Mouse (Mus musculus) intestine, postnatal 0 days (tissue): Measurements from ENCODE around the gene Magi1. TPM values are rescaled to one million over a fixed set of nuclear protein-coding genes. Genes with fewer than 3 reads are reported as not detected.

ENCODE experiments used
- ATAC-seq: fragments of 200-750 bp; cut with Nextera tagmentation; 2 replicates; pipeline ENCODE4 v1.8.0; 2017; ENCODE audit warnings: mild to moderate bottlenecking, moderate TSS enrichment, moderate library complexity
- H3K27ac ChIP-seq: fragments of 300-500 bp; sonication (generic); 2 replicates; pipeline ENCODE4 v1.5.1; 2014; ENCODE audit warnings: mild to moderate bottlenecking, low read depth, low read length, moderate library complexity
- H3K27me3 ChIP-seq: fragments of 300-500 bp; sonication (generic); replicated peaks from 2 replicates; pipeline ENCODE4 v1.6.1; 2014; ENCODE audit warnings: low read length, mixed read lengths; ENCODE audit not compliant: control insufficient read depth, insufficient read depth
- H3K36me3 ChIP-seq: fragments of 300-500 bp; sonication (generic); 2 replicates; pipeline ENCODE4 v1.6.1; 2014; ENCODE audit warnings: mild to moderate bottlenecking, moderate library complexity; ENCODE audit not compliant: control insufficient read depth, insufficient read depth
- H3K4me1 ChIP-seq: fragments of 300-500 bp; sonication (generic); replicated peaks from 2 replicates; pipeline ENCODE4 v1.6.1; 2014; ENCODE audit warnings: antibody characterized with exemption, low read length, mixed read lengths; ENCODE audit not compliant: control insufficient read depth, insufficient read depth
- H3K4me2 ChIP-seq: fragments of 300-500 bp; sonication (generic); replicated peaks from 2 replicates; pipeline ENCODE4 v1.6.1; 2014; ENCODE audit warnings: low read depth, mild to moderate bottlenecking, moderate library complexity
- H3K4me3 ChIP-seq: fragments of 300-500 bp; sonication (generic); 2 replicates; pipeline ENCODE4 v1.5.1; 2014; ENCODE audit warnings: low read depth, low read length
- H3K9ac ChIP-seq: fragments of 300-500 bp; sonication (generic); 2 replicates; pipeline ENCODE4 v1.6.1; 2014; ENCODE audit warnings: mild to moderate bottlenecking, low read depth, low read length
- H3K9me3 ChIP-seq: fragments of 300-500 bp; sonication (generic); 2 replicates; pipeline ENCODE4 v1.6.1; 2016; ENCODE audit warnings: mixed run types; ENCODE audit not compliant: control insufficient read depth
- CTCF ChIP-seq: sonication (generic); IDR thresholded peaks from 2 replicates; pipeline ENCODE4 v1.5.1; 2016; ENCODE audit warnings: low read depth, mild to moderate bottlenecking, control low read depth, antibody characterized with exemption, moderate library complexity
- WGBS: fragments of 180-500 bp; shearing (Covaris S2); extraction: QIAGEN DNeasy Blood & Tissue Kit; methylation state at CpG from one replicate; pipeline ENCODE4 v1.1.7; 2014; 5-methylcytosine and 5-hydroxymethylcytosine counted together
- polyA plus RNA-seq: library from polyadenylated mRNA; unstranded; fragments of >200 nt; fragmentation: Nextera tagmentation; extraction: Ambion mirVana; gene quantifications from 2 replicates; pipeline ENCODE4 v1.2.1, GENCODE M21; 2015

Gene Magi1
- polyA plus RNA-seq, 1 experiment from 2014 or later: 4.2 TPM

- Histone ChIP-seq H3K4me1 (0 out of 2 replicates have a peak, but pooled peaks cover 2% of the 10 kb centered on the region), H3K4me2 (no peak overlapping the region), H3K4me3 (no peak overlapping the region), H3K27me3 (no peaks in the 10 kb centered on the region), H3K9me3 (no peaks in the 10 kb centered on the region), H3K27ac (no peak overlapping the region), H3K9ac (no peak overlapping the region), H3K36me3 (no peaks in the 10 kb centered on the region)
- 59% methylated on average over 7 of the region's 7 CpGs for WGBS
- no peak for ATAC-seq
- no peak for TF ChIP-seq CTCF
These were observed 240.3 kb downstream of the Magi1 start for GRCm38 (mm10) chr6:94043461-94043860.

- H3K27ac ChIP-seq: no peak overlapping the region
- no peak for ATAC-seq
- no peaks in the 10 kb centered on the region for H3K36me3 ChIP-seq
- no peak overlapping the region for H3K4me2 ChIP-seq
- no peaks in the 10 kb centered on the region for H3K27me3 ChIP-seq
- no peaks in the 10 kb centered on the region for H3K9me3 ChIP-seq
- H3K4me3 ChIP-seq: no peak overlapping the region
- WGBS: 63% methylated on average over 2 of the region's 2 CpGs
- H3K9ac ChIP-seq: no peak overlapping the region
- TF ChIP-seq CTCF: peak; percentile 80
- H3K4me1 ChIP-seq: 0 out of 2 replicates have a peak, but pooled peaks cover 2% of the 10 kb centered on the region
These were observed 243.6 kb downstream of the Magi1 start for GRCm38 (mm10) chr6:94040093-94040492.

- H3K36me3 ChIP-seq: no peaks in the 10 kb centered on the region
- peak; percentile 63 for TF ChIP-seq CTCF
- H3K4me3 ChIP-seq: no peak overlapping the region
- no peak for ATAC-seq
- no peak overlapping the region for H3K9ac ChIP-seq
- no peaks in the 10 kb centered on the region for H3K27me3 ChIP-seq
- no peak overlapping the region for H3K27ac ChIP-seq
- H3K4me2 ChIP-seq: no peak overlapping the region
- WGBS: 95% methylated on average over 3 of the region's 3 CpGs
- H3K4me1 ChIP-seq: 0 out of 2 replicates have a peak, but pooled peaks cover 2% of the 10 kb centered on the region
- H3K9me3 ChIP-seq: no peaks in the 10 kb centered on the region
These were observed 244.8 kb downstream of the Magi1 start for GRCm38 (mm10) chr6:94038897-94039296.

- H3K9me3 ChIP-seq: no peaks in the 10 kb centered on the region
- no peak overlapping the region for H3K27ac ChIP-seq
- no peak overlapping the region for H3K4me2 ChIP-seq
- TF ChIP-seq CTCF: no peak
- 62% methylated on average over 7 of the region's 7 CpGs for WGBS
- H3K27me3 ChIP-seq: no peaks in the 10 kb centered on the region
- H3K4me1 ChIP-seq: no peaks in the 10 kb centered on the region
- no peak for ATAC-seq
- H3K36me3 ChIP-seq: no peaks in the 10 kb centered on the region
- no peak overlapping the region for H3K9ac ChIP-seq
- no peak overlapping the region for H3K4me3 ChIP-seq
These were observed 247.2 kb downstream of the Magi1 start for GRCm38 (mm10) chr6:94036554-94036953.

- no peak for TF ChIP-seq CTCF
- Histone ChIP-seq H3K9ac (no peak overlapping the region), H3K27me3 (no peaks in the 10 kb centered on the region), H3K9me3 (no peaks in the 10 kb centered on the region), H3K4me2 (no peak overlapping the region), H3K4me3 (no peak overlapping the region), H3K4me1 (no peaks in the 10 kb centered on the region), H3K27ac (no peak overlapping the region), H3K36me3 (no peaks in the 10 kb centered on the region)
- 94% methylated on average over 9 of the region's 9 CpGs for WGBS
- no peak for ATAC-seq
These were observed 257.4 kb downstream of the Magi1 start for GRCm38 (mm10) chr6:94026361-94026760.

GRCm38 (mm10) chr6:94022437-94022836 lies 261.3 kb downstream of the Magi1 start:
- H3K4me1 ChIP-seq: no peaks in the 10 kb centered on the region
- no peak for ATAC-seq
- no peak for TF ChIP-seq CTCF
- no peaks in the 10 kb centered on the region for H3K36me3 ChIP-seq
- H3K4me3 ChIP-seq: no peak overlapping the region
- no peaks in the 10 kb centered on the region for H3K9me3 ChIP-seq
- no peak overlapping the region for H3K9ac ChIP-seq
- H3K27me3 ChIP-seq: no peaks in the 10 kb centered on the region
- no peak overlapping the region for H3K27ac ChIP-seq
- WGBS: 79% methylated on average over 5 of the region's 5 CpGs
- no peak overlapping the region for H3K4me2 ChIP-seq

GRCm38 (mm10) chr6:94021239-94021962 lies 262.3 kb downstream of the Magi1 start:
- TF ChIP-seq CTCF: no peak

More at GRCm38 (mm10) chr6:94021239-94021962, 262.3 kb downstream of the Magi1 start:
- no peak overlapping the region for H3K4me3 ChIP-seq
- no peak overlapping the region for H3K27ac ChIP-seq
- H3K9ac ChIP-seq: no peak overlapping the region
- 85% methylated on average over 8 of the region's 8 CpGs for WGBS
- H3K9me3 ChIP-seq: no peaks in the 10 kb centered on the region
- no peaks in the 10 kb centered on the region for H3K36me3 ChIP-seq
- ATAC-seq: no peak
- no peaks in the 10 kb centered on the region for H3K27me3 ChIP-seq
- no peaks in the 10 kb centered on the region for H3K4me1 ChIP-seq
- H3K4me2 ChIP-seq: no peak overlapping the region
